Mouse (Mus musculus): ENCODE measurements around the gene Ccdc141. TPM values are rescaled to one million over a fixed set of nuclear protein-coding genes. Genes with fewer than 3 reads are reported as not detected.

Gene Ccdc141
- polyA plus RNA-seq, 2 experiments: 0.29 to 0.58 TPM

- DNase-seq (ENCODE audit: low read depth in 3 of 3, low spot score in 3 of 3): no peak
- no peak for ATAC-seq (ENCODE audit: insufficient read depth)
- Histone ChIP-seq H3K4me3 (ENCODE audit: insufficient read depth in 1 of 2, low read depth in 2 of 2, low read length in 2 of 2) (no peak overlapping the region), H3K4me2 (ENCODE audit: low read depth) (no peak overlapping the region), H3K36me3 (replicated peaks; ENCODE audit: control insufficient read depth, insufficient read depth, low read depth) (no peaks in the 10 kb centered on the region), H3K4me1 (replicated peaks; ENCODE audit: control insufficient read depth in 2 of 2, insufficient read depth in 2 of 2, low read length in 1 of 2) (no peaks in the 10 kb centered on the region), H3K9me3 (ENCODE audit: control insufficient read depth, low read length) (no peaks in the 10 kb centered on the region), H3K27me3 (ENCODE audit: control insufficient read depth, insufficient read depth, low read length) (no peaks in the 10 kb centered on the region), H3K9ac (replicated peaks) (no peak overlapping the region), H3K27ac (no peak overlapping the region)
- TF ChIP-seq EP300 (IDR thresholded peaks at IDR 0.05; ENCODE audit: low read depth) (no peak), CTCF (IDR thresholded peaks at IDR 0.05; ENCODE audit: low read depth) (no peak)
- 73% methylated on average over 8 of the region's 8 CpGs for WGBS (ENCODE audit: insufficient replicate concordance)
Observed at GRCm38 (mm10) chr2:77186912-77187311, 16.5 kb upstream of the Ccdc141 start.

GRCm38 (mm10) chr2:77184049-77184571 is 13.7 kb upstream of the Ccdc141 start:
- Histone ChIP-seq H3K4me2 (ENCODE audit: low read depth) (no peak overlapping the region), H3K36me3 (replicated peaks; ENCODE audit: control insufficient read depth, insufficient read depth, low read depth) (no peaks in the 10 kb centered on the region), H3K27ac (no peak overlapping the region), H3K9ac (replicated peaks) (no peak overlapping the region), H3K9me3 (ENCODE audit: control insufficient read depth, low read length) (no peaks in the 10 kb centered on the region), H3K4me1 (replicated peaks; ENCODE audit: control insufficient read depth in 2 of 2, insufficient read depth in 2 of 2, low read length in 1 of 2) (peaks cover 0 to under 1% of the 10 kb centered on the region in 2 experiments; a peak in 2 of 4 replicates), H3K4me3 (ENCODE audit: insufficient read depth in 1 of 2, low read depth in 2 of 2, low read length in 2 of 2) (no peak overlapping the region), H3K27me3 (ENCODE audit: control insufficient read depth, insufficient read depth, low read length) (no peaks in the 10 kb centered on the region)
- TF ChIP-seq EP300 (IDR thresholded peaks at IDR 0.05; ENCODE audit: low read depth) (no peak), CTCF (IDR thresholded peaks at IDR 0.05; ENCODE audit: low read depth) (no peak)
- ATAC-seq (ENCODE audit: insufficient read depth): no peak
- no peak for DNase-seq (ENCODE audit: low read depth in 3 of 3, low spot score in 3 of 3)
- 63% methylated on average over 8 of the region's 8 CpGs for WGBS (ENCODE audit: insufficient replicate concordance)

- Histone ChIP-seq H3K4me2 (ENCODE audit: low read depth) (no peak overlapping the region), H3K4me3 (ENCODE audit: insufficient read depth in 1 of 2, low read depth in 2 of 2, low read length in 2 of 2) (no peak overlapping the region), H3K27ac (no peak overlapping the region), H3K9ac (replicated peaks) (no peak overlapping the region), H3K4me1 (replicated peaks; ENCODE audit: control insufficient read depth in 2 of 2, insufficient read depth in 2 of 2, low read length in 1 of 2) (peaks cover 0 to 5% of the 10 kb centered on the region in 2 experiments; a peak in 3 of 4 replicates), H3K9me3 (ENCODE audit: control insufficient read depth, low read length) (no peaks in the 10 kb centered on the region), H3K36me3 (replicated peaks; ENCODE audit: control insufficient read depth, insufficient read depth, low read depth) (no peaks in the 10 kb centered on the region), H3K27me3 (ENCODE audit: control insufficient read depth, insufficient read depth, low read length) (no peaks in the 10 kb centered on the region)
- DNase-seq (ENCODE audit: low read depth in 3 of 3, low spot score in 3 of 3) (no peak), ATAC-seq (ENCODE audit: insufficient read depth) (no peak)
- whole genome bisulfite sequencing (ENCODE audit: insufficient replicate concordance): 81% methylated on average over 2 of the region's 2 CpGs
- TF ChIP-seq CTCF (IDR thresholded peaks at IDR 0.05; ENCODE audit: low read depth) (no peak), EP300 (IDR thresholded peaks at IDR 0.05; ENCODE audit: low read depth) (no peak)
Observed at GRCm38 (mm10) chr2:77183646-77184045, 13.2 kb upstream of the Ccdc141 start.

- Histone ChIP-seq H3K27me3 (ENCODE audit: control insufficient read depth, insufficient read depth, low read length) (no peaks in the 10 kb centered on the region), H3K27ac (no peak overlapping the region), H3K9ac (replicated peaks) (no peak overlapping the region), H3K4me1 (replicated peaks; ENCODE audit: control insufficient read depth in 2 of 2, insufficient read depth in 2 of 2, low read length in 1 of 2) (peaks cover 5 to 10% of the 10 kb centered on the region in 2 experiments), H3K36me3 (replicated peaks; ENCODE audit: control insufficient read depth, insufficient read depth, low read depth) (no peaks in the 10 kb centered on the region), H3K9me3 (ENCODE audit: control insufficient read depth, low read length) (no peaks in the 10 kb centered on the region), H3K4me3 (ENCODE audit: insufficient read depth in 1 of 2, low read depth in 2 of 2, low read length in 2 of 2) (no peak overlapping the region), H3K4me2 (ENCODE audit: low read depth) (no peak overlapping the region)
- DNase-seq (ENCODE audit: low read depth in 3 of 3, low spot score in 3 of 3) (no peak), ATAC-seq (ENCODE audit: insufficient read depth) (no peak)
- WGBS (ENCODE audit: insufficient replicate concordance): 66% methylated on average over 6 of the region's 6 CpGs
- TF ChIP-seq CTCF (IDR thresholded peaks at IDR 0.05; ENCODE audit: low read depth): no peak
- TF ChIP-seq EP300 (IDR thresholded peaks at IDR 0.05; ENCODE audit: low read depth): no peak
Observed at GRCm38 (mm10) chr2:77182996-77183380, 12.6 kb upstream of the Ccdc141 start.

- DNase-seq (ENCODE audit: low read depth in 3 of 3, low spot score in 3 of 3) (no peak), ATAC-seq (ENCODE audit: insufficient read depth) (no peak)
- no peak overlapping the region for H3K4me3 ChIP-seq (ENCODE audit: insufficient read depth in 1 of 2, low read depth in 2 of 2, low read length in 2 of 2)
- H3K36me3 ChIP-seq (replicated peaks; ENCODE audit: control insufficient read depth, insufficient read depth, low read depth): no peaks in the 10 kb centered on the region
- H3K4me2 ChIP-seq (ENCODE audit: low read depth): no peak overlapping the region
- H3K9ac ChIP-seq (replicated peaks): no peak overlapping the region
- WGBS (ENCODE audit: insufficient replicate concordance): 58% methylated on average over 4 of the region's 4 CpGs
- no peaks in the 10 kb centered on the region for H3K27me3 ChIP-seq (ENCODE audit: control insufficient read depth, insufficient read depth, low read length)
- peaks cover 10 to 14% of the 10 kb centered on the region in 2 experiments for H3K4me1 ChIP-seq (replicated peaks; ENCODE audit: control insufficient read depth in 2 of 2, insufficient read depth in 2 of 2, low read length in 1 of 2)
- no peaks in the 10 kb centered on the region for H3K9me3 ChIP-seq (ENCODE audit: control insufficient read depth, low read length)
- no peak overlapping the region for H3K27ac ChIP-seq
- no peak for TF ChIP-seq CTCF (IDR thresholded peaks at IDR 0.05; ENCODE audit: low read depth)
Observed at GRCm38 (mm10) chr2:77182271-77182995, 12.0 kb upstream of the Ccdc141 start.
